Mouse (Mus musculus) Patski (cell line): ENCODE data around the gene E330009J07Rik. TPM values are rescaled to one million over a fixed set of nuclear protein-coding genes. Genes with fewer than 3 reads are reported as not detected.

Experiments
- ATAC-seq: fragments of 100-300 bp; one replicate; pipeline ENCODE4 v1.8.0; 2021
- CTCF ChIA-PET: fragments of 350-600 bp; sonication (Branson Sonifier 250); formaldehyde crosslinking; loops from one replicate; lab custom pipeline; 2022; ENCODE audit warnings: inconsistent platforms; lab: Charles Lee
- POLR2A ChIA-PET: fragments of 350-600 bp; sonication (Branson Sonifier 250); formaldehyde crosslinking; loops from one replicate; lab custom pipeline; 2022; ENCODE audit warnings: antibody characterized with exemption, inconsistent platforms; lab: Charles Lee
- DNase-seq: peaks from one replicate; pipeline ENCODE4 v3.0.0-alpha.2; 2011; ENCODE audit warnings: low read depth, low spot score
- H3K27me3 ChIP-seq: fragments of 371-371 bp; one replicate; pipeline ENCODE4 v1.5.1; 2021
- CTCF ChIP-seq: fragments of 100-300 bp; IDR thresholded peaks from one replicate; pipeline ENCODE4 v1.5.1; 2021
- in situ Hi-C: fragments of 300-500 bp; cut with MboI; formaldehyde crosslinking; loops from 3 replicates; pipeline ENCODE4 v1.11.1; 2018; ENCODE audit warnings: low pct_unique_long_range_greater_than_20kb, mixed read lengths
- polyA plus RNA-seq: library from polyadenylated mRNA; unstranded; gene quantifications from one replicate; pipeline ENCODE4 v1.2.3, GENCODE M21; 2021

E330009J07Rik gene
- 4.3 TPM for polyA plus RNA-seq

- ATAC-seq (peak; percentile 95), DNase-seq (no peak)
- peaks cover 44% of the 10 kb centered on the region for H3K27me3 ChIP-seq
- in situ Hi-C loops, result no loop called here
- CTCF ChIA-PET, result interaction anchor here (3.3 kb wide), 1 partner anchor 12 kb away, joined by 21 read pairs; no protein-coding TSS in a partner anchor
- POLR2A ChIA-PET, result interaction anchor here (0.6 kb wide), 1 partner anchor 27 kb away, joined by 4 read pairs; no protein-coding TSS in a partner anchor
- TF ChIP-seq CTCF, result no peak
Observed at GRCm38 (mm10) chr6:40436047-40436483, at the start of gene E330009J07Rik. TSS of gene E330009J07Rik (minus strand) at chr6:40436135.

- H3K27me3 ChIP-seq, result no peaks in the 10 kb centered on the region
- in situ Hi-C loops, result loop anchor here (5.0 kb wide), 1 partner anchor 205 kb away; no protein-coding TSS in a partner anchor
- ChIA-PET CTCF (no interaction called here), POLR2A (no interaction called here)
- ATAC-seq (no peak), DNase-seq (no peak)
- no peak for TF ChIP-seq CTCF
Observed at GRCm38 (mm10) chr6:40482318-40482717, 46.4 kb upstream of the E330009J07Rik start.

- POLR2A ChIA-PET, result no interaction called here
- peak; percentile 22 for TF ChIP-seq CTCF
- ATAC-seq (no peak), DNase-seq (no peak)
- H3K27me3 ChIP-seq, result no peaks in the 10 kb centered on the region
- CTCF ChIA-PET, result no interaction called here
- in situ Hi-C loops, result loop anchor here (5.0 kb wide), 1 partner anchor 208 kb away; no protein-coding TSS in a partner anchor
Observed at GRCm38 (mm10) chr6:40479705-40480104, 43.8 kb upstream of the E330009J07Rik start.

- ChIA-PET POLR2A (no interaction called here), CTCF (interaction anchor here (1.4 kb wide), 1 partner anchor 52 kb away, joined by 4 read pairs; no protein-coding TSS in a partner anchor)
- no peak for TF ChIP-seq CTCF
- H3K27me3 ChIP-seq, result no peaks in the 10 kb centered on the region
- ATAC-seq (no peak), DNase-seq (no peak)
- in situ Hi-C loops, result no loop called here
Observed at GRCm38 (mm10) chr6:40476132-40476531, 40.2 kb upstream of the E330009J07Rik start.

GRCm38 (mm10) chr6:40471720-40472010, 35.7 kb upstream of the E330009J07Rik start:
- DNase-seq (no peak), ATAC-seq (no peak)
- POLR2A ChIA-PET, result no interaction called here
- TF ChIP-seq CTCF, result no peak
- CTCF ChIA-PET, result no interaction called here
- no peaks in the 10 kb centered on the region for H3K27me3 ChIP-seq
- in situ Hi-C loops, result no loop called here

GRCm38 (mm10) chr6:40470916-40471719, 35.2 kb upstream of the E330009J07Rik start, which contains the start of gene Ssbp1:
TSS of gene Ssbp1 (plus strand) at chr6:40471352.
- DNase-seq, result peak; percentile 60
- in situ Hi-C loops, result no loop called here
- peaks cover 3% of the 10 kb centered on the region for H3K27me3 ChIP-seq
- ChIA-PET CTCF (no interaction called here), POLR2A (no interaction called here)
- peak; percentile 99 for ATAC-seq
- TF ChIP-seq CTCF, result peak; percentile 31

- H3K27me3 ChIP-seq, result peaks cover 43% of the 10 kb centered on the region
- ChIA-PET POLR2A (no interaction called here), CTCF (interaction anchor here (1.0 to 3.5 kb wide), 2 partner anchors 10 to 42 kb away, joined by 3 to 22 read pairs; no protein-coding TSS in a partner anchor)
- in situ Hi-C loops, result loop anchor here (10.0 kb wide), 1 partner anchor 141 kb away; the partner anchor contains the start of gene Agk
- peak; percentile 53 for TF ChIP-seq CTCF
- ATAC-seq (no peak), DNase-seq (no peak)
Observed at GRCm38 (mm10) chr6:40465710-40466109, 29.8 kb upstream of the E330009J07Rik start.

- ChIA-PET POLR2A (no interaction called here), CTCF (interaction anchor here (1.2 to 3.5 kb wide), 3 partner anchors 10 to 27 kb away, joined by 3 to 22 read pairs (median 5); no protein-coding TSS in a partner anchor)
- peak; percentile 58 for TF ChIP-seq CTCF
- DNase-seq, result no peak
- peaks cover 59% of the 10 kb centered on the region for H3K27me3 ChIP-seq
- in situ Hi-C loops, result no loop called here
- ATAC-seq, result no peak
Observed at GRCm38 (mm10) chr6:40454436-40455041, 18.6 kb upstream of the E330009J07Rik start.

GRCm38 (mm10) chr6:40448626-40449025, 12.7 kb upstream of the E330009J07Rik start:
- H3K27me3 ChIP-seq, result peaks cover 51% of the 10 kb centered on the region
- ATAC-seq (no peak), DNase-seq (no peak)
- TF ChIP-seq CTCF, result no peak
- CTCF ChIA-PET, result interaction anchor here (0.9 kb wide), 1 partner anchor 8 kb away, joined by 3 read pairs; no protein-coding TSS in a partner anchor
- POLR2A ChIA-PET, result no interaction called here
- in situ Hi-C loops, result no loop called here

GRCm38 (mm10) chr6:40443281-40443928, 7.5 kb upstream of the E330009J07Rik start:
- no peak for ATAC-seq
- in situ Hi-C loops, result no loop called here
- peaks cover 54% of the 10 kb centered on the region for H3K27me3 ChIP-seq
- TF ChIP-seq CTCF, result no peak
- CTCF ChIA-PET, result no interaction called here
- no peak for DNase-seq
- POLR2A ChIA-PET, result no interaction called here
